Mouse (Mus musculus) myocyte (in vitro differentiated cells): ENCODE measurements around the gene Acss2.

Experiments used
- MAX ChIP-seq: IDR thresholded peaks from one replicate; pipeline ENCODE4 v1.6.1; 2011; ENCODE audit warnings: low read depth, mild to moderate bottlenecking, control low read depth
- MYOD1 ChIP-seq, 3 experiments: IDR thresholded peaks; one replicate each; pipeline ENCODE4 v1.6.1; 2011; ENCODE audit warnings: control low read depth in 2 of 3, low read depth in 2 of 3, mild to moderate bottlenecking in 2 of 3, moderate library complexity in 1 of 3; ENCODE audit not compliant: insufficient read length in 2 of 3, control insufficient read depth in 1 of 3
- MYOG ChIP-seq, 3 experiments: IDR thresholded peaks; one replicate each; pipeline ENCODE4 v1.6.1; 2011; ENCODE audit warnings: control low read depth in 2 of 3, low read depth in 2 of 3, mild to moderate bottlenecking in 2 of 3; ENCODE audit not compliant: insufficient read length in 2 of 3, control insufficient read depth in 1 of 3, insufficient read depth in 1 of 3
- POLR2A ChIP-seq: IDR thresholded peaks from one replicate; pipeline ENCODE4 v1.6.1; 2011; ENCODE audit warnings: low read depth, mild to moderate bottlenecking, control low read depth, moderate library complexity; ENCODE audit not compliant: insufficient read length
- SRF ChIP-seq: IDR thresholded peaks from one replicate; pipeline ENCODE4 v1.6.1; 2011; ENCODE audit warnings: low read depth; ENCODE audit not compliant: control insufficient read depth, insufficient read length
- TCF3 ChIP-seq: IDR thresholded peaks from one replicate; pipeline ENCODE4 v1.6.1; 2011; ENCODE audit warnings: low read depth, control low read depth; ENCODE audit not compliant: insufficient read length

DNA sequence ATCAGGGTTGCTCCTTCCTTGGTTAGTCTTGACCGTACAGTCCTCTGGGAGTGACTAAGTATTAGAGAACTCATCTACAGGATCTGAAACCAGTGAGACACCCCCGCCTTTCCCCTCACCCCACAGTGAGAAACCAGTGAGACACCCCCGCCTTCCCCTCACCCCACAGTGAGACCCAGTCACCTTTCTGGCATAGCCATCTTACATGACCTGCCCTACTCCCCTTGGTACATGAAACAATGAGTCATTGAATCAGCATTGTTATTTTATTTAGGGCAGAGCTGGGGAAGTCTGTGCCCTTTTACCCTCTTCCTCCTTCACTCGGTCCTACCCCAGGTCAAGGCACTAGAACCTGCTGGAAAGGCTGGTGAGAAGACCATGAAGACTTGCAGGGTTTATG lies 45.2 kb downstream of the Acss2 start:
- no peak for TF ChIP-seq MAX
- TF ChIP-seq POLR2A = no peak
- no peak for TF ChIP-seq MYOG (IDR thresholded peaks at IDR 0.05; ENCODE audit: control insufficient read depth in 1 of 3, insufficient read depth in 1 of 3, insufficient read length in 2 of 3, low read depth in 2 of 3)
- TF ChIP-seq MYOD1 (IDR thresholded peaks at IDR 0.05; ENCODE audit: control insufficient read depth in 1 of 3, insufficient read length in 2 of 3, low read depth in 2 of 3) = no peak
- TF ChIP-seq TCF3 = no peak
- no peak for TF ChIP-seq SRF
